Mouse (Mus musculus): ENCODE measurements around the gene Yaf2. TPM values are rescaled to one million over a fixed set of nuclear protein-coding genes. Genes with fewer than 3 reads are reported as not detected.
"Not testable (repeated sequence)": the region's sequence is repeated elsewhere in the genome, so short reads cannot be mapped to it uniquely, and the experiment has no call there.

Yaf2 gene
- polyA plus RNA-seq (2014; fragmentation: Nextera tagmentation; extraction: Ambion mirVana): 77.1 and 106 TPM in 2 replicates

DNA sequence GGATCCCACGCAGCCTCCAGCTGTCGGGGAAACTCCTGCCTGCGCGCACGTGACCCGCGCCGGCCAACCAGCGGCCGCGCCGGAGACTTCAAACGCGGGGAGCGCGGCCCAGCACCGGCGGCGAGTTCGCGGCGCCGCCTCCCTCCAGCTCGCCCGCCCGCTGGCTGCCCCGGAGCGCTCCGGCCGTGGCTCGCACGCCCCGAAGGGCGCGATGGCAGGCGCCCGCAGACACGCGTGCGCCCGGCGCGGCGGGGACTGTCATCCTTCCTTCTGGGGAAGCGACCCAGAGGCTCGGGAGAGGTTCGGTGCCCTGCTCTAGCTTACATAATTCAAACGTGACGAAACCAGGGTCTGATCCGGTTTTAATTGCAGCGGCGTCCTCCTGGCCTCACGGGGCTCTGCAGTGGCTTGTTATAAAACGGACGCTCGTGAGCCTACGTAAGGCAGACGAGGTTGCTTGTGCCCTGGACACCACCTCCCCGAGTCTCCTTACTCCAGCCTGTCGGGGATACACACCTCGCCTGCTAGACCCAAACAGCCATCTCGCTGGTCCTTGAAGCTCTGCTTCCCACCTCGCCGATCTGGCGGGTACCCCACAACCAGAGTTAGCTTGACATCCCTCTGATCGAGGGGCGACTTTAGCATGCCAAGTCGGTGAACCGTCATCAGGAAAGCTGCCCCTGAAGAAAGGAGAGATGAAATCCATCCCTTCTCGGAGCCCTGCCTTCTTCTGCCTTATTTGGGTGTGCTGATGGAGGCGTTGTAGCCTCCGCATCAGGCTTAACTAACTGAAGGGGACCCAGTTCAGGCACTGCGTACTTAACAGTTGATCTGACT is at the start of gene Yaf2:
Gene Yaf2, minus strand, starts transcription at position 11 of the 837 bp plus-strand sequence.
- under 1% methylated on average over 60 of the region's 73 CpGs for WGBS
- H3K9ac ChIP-seq (ENCODE audit: low read length): peak within 1 kb of the TSS; percentile 88
- peak within 1 kb of the TSS; percentile 93 for H3K27ac ChIP-seq (ENCODE audit: low read depth, low read length)
- H3K27me3 ChIP-seq (replicated peaks; ENCODE audit: control insufficient read depth, insufficient read depth, low read length): no peaks in the 10 kb centered on the region
- H3K9me3 ChIP-seq (replicated peaks; ENCODE audit: control insufficient read depth, low read length): no peaks in the 10 kb centered on the region
- ATAC-seq (peak; percentile 95), DNase-seq (ENCODE audit: low spot score) (peak; percentile 92)
- 0 out of 2 replicates have a peak, but pooled peaks cover 4% of the 10 kb centered on the region for H3K36me3 ChIP-seq (ENCODE audit: control insufficient read depth, insufficient read depth, low read length)
- H3K4me3 ChIP-seq (ENCODE audit: low read depth, low read length): peak within 1 kb of the TSS; percentile 69
- H3K4me1 ChIP-seq (ENCODE audit: control insufficient read depth, insufficient read depth, low read length): peaks cover 3% of the 10 kb centered on the region; the same call in 1 of the 2 replicates
- H3K4me2 ChIP-seq (ENCODE audit: low read length): peak within 1 kb of the TSS; percentile 79

DNA sequence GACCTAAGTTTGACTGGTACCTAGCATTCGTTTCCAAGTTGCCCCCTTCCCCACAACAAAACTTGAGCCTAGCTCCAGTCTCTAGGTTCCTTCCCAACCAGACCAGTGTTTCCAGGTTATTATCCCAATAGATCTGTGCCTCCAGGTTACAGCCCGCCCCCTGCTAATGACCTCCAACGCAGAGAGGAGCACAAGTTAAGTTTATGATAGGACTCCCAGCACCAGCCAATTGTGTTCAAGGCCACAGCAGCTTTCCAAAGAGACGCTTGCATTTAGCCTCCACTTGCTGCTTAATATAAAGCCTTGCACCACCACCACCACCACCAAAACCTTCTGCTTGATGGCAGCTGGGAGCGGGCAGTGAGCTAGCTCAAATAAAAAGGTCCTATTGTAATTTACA is 44.6 kb upstream of the Yaf2 start:
- Histone ChIP-seq H3K4me1 (ENCODE audit: control insufficient read depth, insufficient read depth, low read length) (no peaks in the 10 kb centered on the region), H3K4me2 (ENCODE audit: low read length) (no peak overlapping the region), H3K4me3 (ENCODE audit: low read depth, low read length) (no peak overlapping the region), H3K27me3 (replicated peaks; ENCODE audit: control insufficient read depth, insufficient read depth, low read length) (no peaks in the 10 kb centered on the region), H3K9me3 (replicated peaks; ENCODE audit: control insufficient read depth, low read length) (no peaks in the 10 kb centered on the region), H3K27ac (ENCODE audit: low read depth, low read length) (no peak overlapping the region), H3K36me3 (ENCODE audit: control insufficient read depth, insufficient read depth, low read length) (peaks cover 14% of the 10 kb centered on the region), H3K9ac (ENCODE audit: low read length) (no peak overlapping the region)
- DNase-seq (ENCODE audit: low spot score): no peak
- no peak for ATAC-seq
- WGBS: 74% methylated on average over 5 of the region's 5 CpGs

DNA sequence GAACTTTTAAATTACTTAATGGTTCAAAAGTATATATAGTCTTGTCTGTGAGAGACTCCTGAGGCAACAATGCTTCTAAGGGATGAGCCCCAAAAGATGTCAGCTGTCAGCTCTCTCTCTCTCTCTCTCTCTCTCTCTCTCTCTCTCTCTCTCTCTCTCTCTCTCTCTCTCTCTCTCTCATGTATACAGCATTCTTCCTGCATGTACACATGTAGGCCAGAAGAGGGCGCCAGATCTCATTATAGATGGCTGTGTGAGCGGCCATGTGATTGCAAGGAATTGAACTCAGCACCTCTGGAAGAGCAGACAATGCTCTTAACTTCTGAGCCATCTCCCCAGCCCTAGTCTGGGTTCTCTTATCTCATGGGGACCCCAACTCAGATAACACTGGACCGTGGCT is 42.4 kb upstream of the Yaf2 start:
- Histone ChIP-seq H3K27me3 (replicated peaks; ENCODE audit: control insufficient read depth, insufficient read depth, low read length) (no peaks in the 10 kb centered on the region), H3K36me3 (ENCODE audit: control insufficient read depth, insufficient read depth, low read length) (no peaks in the 10 kb centered on the region), H3K9me3 (replicated peaks; ENCODE audit: control insufficient read depth, low read length) (no peaks in the 10 kb centered on the region), H3K4me2 (ENCODE audit: low read length) (no peak overlapping the region), H3K9ac (ENCODE audit: low read length) (no peak overlapping the region), H3K4me3 (ENCODE audit: low read depth, low read length) (no peak overlapping the region), H3K27ac (ENCODE audit: low read depth, low read length) (no peak overlapping the region), H3K4me1 (ENCODE audit: control insufficient read depth, insufficient read depth, low read length) (no peaks in the 10 kb centered on the region)
- no peak for ATAC-seq
- WGBS: 74% methylated on average over 3 of the region's 3 CpGs
- no peak for DNase-seq (ENCODE audit: low spot score)

DNA sequence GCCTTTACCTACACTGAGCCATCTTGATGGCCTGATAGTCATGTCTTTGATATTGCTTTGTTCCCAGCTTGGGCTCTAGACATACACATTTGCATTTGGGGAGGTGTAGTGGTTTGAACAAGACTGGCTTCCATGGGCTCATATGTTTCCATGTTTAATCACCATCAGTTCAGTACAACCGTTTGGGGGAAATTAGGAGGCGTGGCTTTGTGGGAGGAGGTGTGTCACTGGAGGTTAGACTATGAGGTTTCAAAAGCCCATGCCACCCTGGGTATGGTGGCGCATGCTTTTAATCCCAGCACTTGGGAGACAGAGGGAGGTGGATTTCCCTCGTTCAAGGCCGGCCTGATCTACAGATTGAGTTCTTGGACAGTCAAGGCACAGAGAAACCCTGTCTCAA is 39.0 kb upstream of the Yaf2 start:
- DNase-seq (ENCODE audit: low spot score): no peak
- no peak overlapping the region for H3K4me3 ChIP-seq (ENCODE audit: low read depth, low read length)
- no peak overlapping the region for H3K4me2 ChIP-seq (ENCODE audit: low read length)
- H3K4me1 ChIP-seq (ENCODE audit: control insufficient read depth, insufficient read depth, low read length): no peaks in the 10 kb centered on the region
- no peak overlapping the region for H3K27ac ChIP-seq (ENCODE audit: low read depth, low read length)
- ATAC-seq: no peak
- H3K9ac ChIP-seq (ENCODE audit: low read length): no peak overlapping the region
- H3K27me3 ChIP-seq (replicated peaks; ENCODE audit: control insufficient read depth, insufficient read depth, low read length): no peaks in the 10 kb centered on the region
- no peaks in the 10 kb centered on the region for H3K9me3 ChIP-seq (replicated peaks; ENCODE audit: control insufficient read depth, low read length)
- WGBS: 87% methylated on average over 5 of the region's 5 CpGs
- no peaks in the 10 kb centered on the region for H3K36me3 ChIP-seq (ENCODE audit: control insufficient read depth, insufficient read depth, low read length)

DNA sequence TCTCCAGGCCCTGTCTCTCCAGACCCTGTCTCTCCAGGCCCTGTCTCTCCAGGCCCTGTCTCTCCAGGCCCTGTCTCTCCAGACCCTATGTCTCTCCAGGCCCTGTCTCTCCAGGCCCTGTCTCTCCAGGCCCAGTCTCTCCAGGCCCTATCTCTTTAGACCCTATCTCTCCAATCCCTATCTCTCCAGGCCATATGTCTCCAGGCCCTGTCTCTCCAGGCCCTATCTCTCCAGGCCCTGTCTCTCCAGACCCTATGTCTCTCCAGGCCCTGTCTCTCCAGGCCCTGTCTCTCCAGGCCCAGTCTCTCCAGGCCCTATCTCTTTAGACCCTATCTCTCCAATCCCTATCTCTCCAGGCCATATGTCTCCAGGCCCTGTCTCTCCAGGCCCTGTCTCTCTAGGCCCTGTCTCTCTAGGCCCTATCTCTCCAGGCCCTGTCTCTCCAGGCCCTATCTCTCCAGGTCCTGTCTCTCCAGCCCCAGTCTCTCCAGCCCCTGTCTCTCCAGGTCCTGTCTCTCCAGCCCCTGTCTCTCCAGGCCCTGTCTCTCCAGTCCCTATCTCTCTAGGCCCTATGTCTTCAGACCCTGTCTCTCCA is 35.9 kb upstream of the Yaf2 start:
- not testable (repeated sequence) for DNase-seq (ENCODE audit: low spot score); H3K4me2 ChIP-seq (ENCODE audit: low read length); H3K4me1 ChIP-seq (ENCODE audit: control insufficient read depth, insufficient read depth, low read length); ATAC-seq; H3K9me3 ChIP-seq (replicated peaks; ENCODE audit: control insufficient read depth, low read length); H3K27ac ChIP-seq (ENCODE audit: low read depth, low read length); H3K27me3 ChIP-seq (replicated peaks; ENCODE audit: control insufficient read depth, insufficient read depth, low read length); H3K9ac ChIP-seq (ENCODE audit: low read length); H3K4me3 ChIP-seq (ENCODE audit: low read depth, low read length); H3K36me3 ChIP-seq (ENCODE audit: control insufficient read depth, insufficient read depth, low read length)

DNA sequence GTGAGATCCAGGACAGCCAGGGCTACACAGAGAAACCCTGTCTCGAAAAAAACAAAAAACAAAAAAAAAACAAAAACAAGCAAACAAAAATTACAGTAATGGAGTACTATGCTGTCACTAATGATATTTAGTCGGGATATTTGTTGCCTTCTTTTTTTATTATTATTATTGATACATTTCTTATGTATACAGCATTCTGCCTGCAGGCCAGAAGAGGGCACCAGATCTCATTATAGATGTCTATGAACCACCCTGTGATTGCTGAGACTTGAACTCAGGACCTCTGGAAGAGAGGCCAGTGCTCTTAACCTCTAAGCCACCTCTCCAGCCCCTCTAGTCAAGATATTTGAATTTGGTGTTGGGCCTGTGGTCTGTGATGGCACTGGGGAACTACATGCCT is 35.1 kb upstream of the Yaf2 start:
- no peaks in the 10 kb centered on the region for H3K27me3 ChIP-seq (replicated peaks; ENCODE audit: control insufficient read depth, insufficient read depth, low read length)
- no peak overlapping the region for H3K27ac ChIP-seq (ENCODE audit: low read depth, low read length)
- 89% methylated on average over 2 of the region's 2 CpGs for WGBS
- no peak overlapping the region for H3K4me3 ChIP-seq (ENCODE audit: low read depth, low read length)
- H3K36me3 ChIP-seq (ENCODE audit: control insufficient read depth, insufficient read depth, low read length): no peaks in the 10 kb centered on the region
- no peaks in the 10 kb centered on the region for H3K4me1 ChIP-seq (ENCODE audit: control insufficient read depth, insufficient read depth, low read length)
- no peak overlapping the region for H3K4me2 ChIP-seq (ENCODE audit: low read length)
- no peak for DNase-seq (ENCODE audit: low spot score)
- no peak for ATAC-seq
- H3K9me3 ChIP-seq (replicated peaks; ENCODE audit: control insufficient read depth, low read length): no peaks in the 10 kb centered on the region
- H3K9ac ChIP-seq (ENCODE audit: low read length): no peak overlapping the region

DNA sequence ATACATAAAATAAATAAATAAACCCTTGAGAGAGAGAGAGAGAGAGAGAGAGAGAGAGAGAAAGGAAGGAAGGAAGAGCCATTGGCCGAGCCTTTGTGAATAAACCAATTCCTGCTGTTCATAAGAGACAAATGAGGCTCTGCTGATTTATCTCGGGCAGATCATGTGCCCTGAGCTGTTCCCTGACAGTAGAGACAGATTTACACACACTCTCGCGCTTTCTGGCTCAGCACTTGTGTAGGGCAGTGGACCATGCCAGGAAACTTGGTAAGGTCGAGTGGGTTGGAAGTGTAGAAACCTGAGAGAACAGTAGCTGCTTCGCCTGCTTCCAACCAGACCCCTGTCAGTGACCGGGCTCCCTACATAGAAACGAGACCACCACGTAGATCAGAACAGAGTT is 31.8 kb upstream of the Yaf2 start:
- no peaks in the 10 kb centered on the region for H3K36me3 ChIP-seq (ENCODE audit: control insufficient read depth, insufficient read depth, low read length)
- WGBS: 82% methylated on average over 9 of the region's 9 CpGs

DNA sequence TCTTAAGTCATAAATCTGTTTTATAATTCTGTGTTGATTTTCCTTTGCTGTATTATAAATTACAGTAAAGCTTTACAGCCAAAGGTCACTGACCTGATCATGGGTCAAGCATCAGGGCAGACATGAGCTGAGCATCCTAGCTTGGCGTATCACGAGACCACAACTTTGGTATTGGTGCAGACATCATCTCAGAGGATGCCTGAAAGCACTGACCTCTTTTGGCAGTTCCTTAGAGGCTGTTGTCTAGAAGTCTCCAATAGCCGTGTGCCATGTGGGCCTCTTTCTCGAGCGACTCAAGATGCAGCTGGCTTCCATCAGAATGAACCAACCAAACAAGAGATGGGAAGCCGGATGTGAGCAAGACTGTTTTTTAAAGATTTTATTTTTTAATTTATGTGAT is 28.8 kb upstream of the Yaf2 start:
- Histone ChIP-seq H3K4me1 (ENCODE audit: control insufficient read depth, insufficient read depth, low read length) (no peaks in the 10 kb centered on the region), H3K4me2 (ENCODE audit: low read length) (no peak overlapping the region), H3K4me3 (ENCODE audit: low read depth, low read length) (no peak overlapping the region), H3K9ac (ENCODE audit: low read length) (no peak overlapping the region), H3K36me3 (ENCODE audit: control insufficient read depth, insufficient read depth, low read length) (no peaks in the 10 kb centered on the region), H3K27me3 (replicated peaks; ENCODE audit: control insufficient read depth, insufficient read depth, low read length) (no peaks in the 10 kb centered on the region), H3K27ac (ENCODE audit: low read depth, low read length) (no peak overlapping the region), H3K9me3 (replicated peaks; ENCODE audit: control insufficient read depth, low read length) (no peaks in the 10 kb centered on the region)
- DNase-seq (ENCODE audit: low spot score) (no peak), ATAC-seq (no peak)
- 91% methylated on average over 6 of the region's 6 CpGs for WGBS

More for the DNA sequence above, 31.8 kb upstream of the Yaf2 start:
- ATAC-seq: no peak
- no peaks in the 10 kb centered on the region for H3K9me3 ChIP-seq (replicated peaks; ENCODE audit: control insufficient read depth, low read length)
- DNase-seq (ENCODE audit: low spot score): no peak
- no peaks in the 10 kb centered on the region for H3K27me3 ChIP-seq (replicated peaks; ENCODE audit: control insufficient read depth, insufficient read depth, low read length)
- H3K9ac ChIP-seq (ENCODE audit: low read length): no peak overlapping the region
- H3K4me2 ChIP-seq (ENCODE audit: low read length): no peak overlapping the region
- H3K27ac ChIP-seq (ENCODE audit: low read depth, low read length): no peak overlapping the region
- H3K4me1 ChIP-seq (ENCODE audit: control insufficient read depth, insufficient read depth, low read length): no peaks in the 10 kb centered on the region
- H3K4me3 ChIP-seq (ENCODE audit: low read depth, low read length): no peak overlapping the region

All from forebrain, embryonic 14.5 days (tissue).